Mouse (Mus musculus) embryonic facial prominence, embryonic 14.5 days (tissue): ENCODE results near the gene Tead1. TPM values are rescaled to one million over a fixed set of nuclear protein-coding genes. Genes with fewer than 3 reads are reported as not detected.

ENCODE experiments used
- ATAC-seq: fragments of 200-750 bp; cut with Nextera tagmentation; 2 replicates; pipeline ENCODE4 v1.8.0; 2017; ENCODE audit warnings: low read depth, moderate number of reproducible peaks, moderate TSS enrichment
- DNase-seq: peaks from one replicate; pipeline ENCODE4 v3.0.0-alpha.2; 2015; ENCODE audit warnings: low spot score
- H3K27ac ChIP-seq: fragments of 300-500 bp; sonication (generic); replicated peaks from 2 replicates; pipeline ENCODE4 v1.5.1; 2014; ENCODE audit warnings: low read depth, mild to moderate bottlenecking, low read length, moderate library complexity
- H3K27me3 ChIP-seq: fragments of 300-500 bp; sonication (generic); replicated peaks from 2 replicates; pipeline ENCODE4 v1.6.1; 2014; ENCODE audit warnings: low read length; ENCODE audit not compliant: control insufficient read depth, insufficient read depth
- H3K36me3 ChIP-seq: fragments of 300-500 bp; sonication (generic); 2 replicates; pipeline ENCODE4 v1.6.1; 2014; ENCODE audit warnings: low read length, mixed read lengths; ENCODE audit not compliant: control insufficient read depth, insufficient read depth
- H3K4me1 ChIP-seq: fragments of 300-500 bp; sonication (generic); 2 replicates; pipeline ENCODE4 v1.6.1; 2014; ENCODE audit warnings: antibody characterized with exemption, low read length; ENCODE audit not compliant: control insufficient read depth, insufficient read depth
- H3K4me2 ChIP-seq: fragments of 300-500 bp; sonication (generic); 2 replicates; pipeline ENCODE4 v1.6.1; 2014; ENCODE audit warnings: low read depth, mild to moderate bottlenecking, low read length, moderate library complexity, mixed read lengths
- H3K4me3 ChIP-seq: fragments of 300-500 bp; sonication (generic); 2 replicates; pipeline ENCODE4 v1.5.1; 2014; ENCODE audit warnings: low read depth, mild to moderate bottlenecking, low read length
- H3K9ac ChIP-seq: fragments of 300-500 bp; sonication (generic); 2 replicates; pipeline ENCODE4 v1.6.1; 2014; ENCODE audit warnings: low read depth, mild to moderate bottlenecking, low read length, moderate library complexity, mixed read lengths
- H3K9me3 ChIP-seq: fragments of 300-500 bp; sonication (generic); 2 replicates; pipeline ENCODE4 v1.6.1; 2016; ENCODE audit warnings: low read length; ENCODE audit not compliant: control insufficient read depth
- WGBS: fragments of 180-500 bp; shearing (Covaris S2); extraction: QIAGEN DNeasy Blood & Tissue Kit; methylation state at CpG from one replicate; pipeline ENCODE4 v1.1.7; 2014; 5-methylcytosine and 5-hydroxymethylcytosine counted together
- polyA plus RNA-seq: library from polyadenylated mRNA; unstranded; fragments of >200 nt; fragmentation: Nextera tagmentation; extraction: Ambion mirVana; gene quantifications from 2 replicates; pipeline ENCODE4 v1.2.1, GENCODE M21; 2014

Gene Tead1
- polyA plus RNA-seq, 1 experiment from 2014 or later, result 18.2 TPM

DNA sequence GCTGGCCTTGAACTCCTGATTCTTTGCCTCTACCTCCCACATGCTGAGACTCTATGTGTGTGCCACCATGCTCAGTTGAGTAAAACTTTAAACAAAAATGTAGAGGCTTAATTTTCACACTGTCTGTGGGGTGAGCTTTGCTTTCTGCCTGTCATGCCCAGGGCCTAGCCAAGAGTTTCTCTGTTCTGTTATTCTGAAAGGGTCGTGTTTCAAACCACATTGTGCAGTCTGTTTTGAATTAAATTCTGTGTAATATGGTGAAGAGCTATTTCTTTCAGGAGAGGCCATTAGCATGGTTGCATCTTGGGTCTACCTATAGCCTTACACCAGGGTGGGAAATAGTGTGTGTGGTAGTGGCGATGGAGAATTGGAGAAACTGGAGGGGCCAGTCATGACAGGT lies 90.7 kb downstream of the Tead1 start:
- Histone ChIP-seq H3K27ac (0 out of 2 replicates have a peak overlapping the region, but pooled peaks have one; percentile 0), H3K4me1 (peaks cover 22% of the 10 kb centered on the region), H3K9me3 (no peaks in the 10 kb centered on the region), H3K4me3 (no peak overlapping the region), H3K36me3 (no peaks in the 10 kb centered on the region), H3K4me2 (no peak overlapping the region), H3K9ac (no peak overlapping the region), H3K27me3 (no peaks in the 10 kb centered on the region)
- ATAC-seq (no peak), DNase-seq (peak; percentile 55)
- 49% methylated on average over 2 of the region's 2 CpGs for whole genome bisulfite sequencing

- no peaks in the 10 kb centered on the region for H3K27me3 ChIP-seq
- no peak for DNase-seq
- peaks cover 32% of the 10 kb centered on the region for H3K4me1 ChIP-seq
- no peak overlapping the region for H3K4me2 ChIP-seq
- H3K9ac ChIP-seq, result no peak overlapping the region
- ATAC-seq, result peak; percentile 7; the same call in 1 of the 2 replicates
- no peak overlapping the region for H3K4me3 ChIP-seq
- no peaks in the 10 kb centered on the region for H3K9me3 ChIP-seq
- H3K36me3 ChIP-seq, result no peaks in the 10 kb centered on the region
- 64% methylated on average over 6 of the region's 6 CpGs for WGBS
- H3K27ac ChIP-seq, result no peak overlapping the region
These were observed 92.3 kb downstream of the Tead1 start for GRCm38 (mm10) chr7:112771461-112771860.

DNA sequence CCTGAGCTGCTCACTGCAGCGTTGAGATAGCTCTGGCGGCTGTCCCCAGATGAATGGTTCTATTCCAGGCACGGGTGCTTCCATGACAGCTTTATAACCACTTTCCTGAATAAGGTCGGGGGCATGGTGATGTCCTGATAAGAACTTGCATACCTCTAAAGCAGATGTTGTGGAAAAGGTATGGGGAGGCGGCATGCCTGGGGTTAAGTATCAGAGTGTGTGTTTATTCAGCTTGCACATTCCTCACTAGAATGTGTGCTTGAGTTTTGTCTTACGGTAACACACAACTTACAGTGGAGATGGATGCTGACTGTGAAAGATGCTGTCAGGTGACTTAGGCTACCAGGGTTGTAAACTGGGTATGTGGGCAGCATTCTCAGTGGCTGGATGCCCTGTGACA lies 93.7 kb downstream of the Tead1 start:
- Histone ChIP-seq H3K36me3 (no peaks in the 10 kb centered on the region), H3K4me3 (no peak overlapping the region), H3K27ac (no peak overlapping the region), H3K4me2 (no peak overlapping the region), H3K9me3 (no peaks in the 10 kb centered on the region), H3K9ac (no peak overlapping the region), H3K4me1 (peaks cover 32% of the 10 kb centered on the region), H3K27me3 (no peaks in the 10 kb centered on the region)
- ATAC-seq (no peak), DNase-seq (no peak)
- WGBS, result 48% methylated on average over 6 of the region's 6 CpGs

DNA sequence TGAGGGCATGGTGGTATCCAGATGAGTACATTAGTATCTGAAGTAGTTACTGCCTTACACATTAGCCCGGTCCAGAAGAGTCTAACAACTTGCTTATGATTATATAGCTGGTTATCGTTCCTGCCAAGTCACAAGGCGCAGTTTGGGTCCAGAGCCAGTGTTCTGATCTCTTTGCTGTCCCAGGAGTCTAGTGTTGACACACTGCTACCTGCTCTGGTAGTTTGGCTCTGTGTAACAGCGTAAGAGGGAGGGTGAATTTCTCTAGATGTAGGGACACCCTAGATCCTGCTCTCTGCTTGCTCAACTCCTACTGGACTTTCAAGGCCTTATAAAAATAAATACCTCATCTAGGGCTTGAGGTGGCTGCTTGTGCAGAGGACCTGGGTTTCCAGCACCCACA lies 94.5 kb downstream of the Tead1 start:
- no peak overlapping the region for H3K4me3 ChIP-seq
- WGBS, result 77% methylated on average over 4 of the region's 4 CpGs
- H3K27ac ChIP-seq, result no peak overlapping the region
- H3K9me3 ChIP-seq, result no peaks in the 10 kb centered on the region
- H3K36me3 ChIP-seq, result no peaks in the 10 kb centered on the region
- no peak for ATAC-seq
- no peak overlapping the region for H3K9ac ChIP-seq
- no peaks in the 10 kb centered on the region for H3K27me3 ChIP-seq
- DNase-seq, result no peak
- H3K4me1 ChIP-seq, result peaks cover 32% of the 10 kb centered on the region
- H3K4me2 ChIP-seq, result no peak overlapping the region

- H3K9ac ChIP-seq, result peak overlapping the region; percentile 26; the same call in 1 of the 2 replicates
- H3K27me3 ChIP-seq, result no peaks in the 10 kb centered on the region
- 38% methylated on average over 5 of the region's 5 CpGs for WGBS
- no peak overlapping the region; the same call in 1 of the 2 replicates for H3K27ac ChIP-seq
- H3K9me3 ChIP-seq, result no peaks in the 10 kb centered on the region
- no peaks in the 10 kb centered on the region for H3K36me3 ChIP-seq
- no peak overlapping the region for H3K4me3 ChIP-seq
- ATAC-seq, result peak; percentile 42
- DNase-seq, result peak; percentile 66
- peaks cover 23% of the 10 kb centered on the region for H3K4me1 ChIP-seq
- H3K4me2 ChIP-seq, result no peak overlapping the region
These were observed 96.7 kb downstream of the Tead1 start for GRCm38 (mm10) chr7:112775816-112776215.

DNA sequence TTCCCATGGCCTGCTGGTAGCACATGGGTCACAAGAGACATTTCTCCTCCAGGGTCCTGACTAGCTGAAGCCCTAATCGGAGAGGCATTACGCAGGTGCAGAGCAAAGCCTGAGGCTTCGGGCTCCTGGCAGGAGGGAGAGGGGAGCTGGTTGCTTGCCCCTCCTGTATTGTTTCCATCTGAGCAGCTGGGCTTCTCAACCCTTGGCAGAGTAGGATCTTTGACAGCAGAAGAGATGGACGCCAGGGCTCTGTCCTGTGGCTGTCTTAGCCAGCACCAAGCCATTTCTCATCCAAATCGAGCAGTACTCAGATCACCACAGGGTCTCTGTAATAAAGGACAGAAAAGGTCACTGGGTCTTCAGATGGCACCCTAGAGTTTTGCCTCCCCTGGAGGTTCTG lies 97.6 kb downstream of the Tead1 start:
- Histone ChIP-seq H3K9me3 (no peaks in the 10 kb centered on the region), H3K27ac (0 out of 2 replicates have a peak overlapping the region, but pooled peaks have one; percentile 16), H3K36me3 (no peaks in the 10 kb centered on the region), H3K9ac (no peak overlapping the region), H3K4me1 (peaks cover 22% of the 10 kb centered on the region), H3K4me2 (no peak overlapping the region), H3K4me3 (no peak overlapping the region), H3K27me3 (no peaks in the 10 kb centered on the region)
- ATAC-seq (no peak), DNase-seq (no peak)
- WGBS, result 70% methylated on average over 5 of the region's 5 CpGs

- Histone ChIP-seq H3K27me3 (no peaks in the 10 kb centered on the region), H3K9me3 (no peaks in the 10 kb centered on the region), H3K27ac (no peak overlapping the region), H3K9ac (no peak overlapping the region), H3K4me2 (no peak overlapping the region), H3K4me1 (peaks cover 20% of the 10 kb centered on the region), H3K4me3 (no peak overlapping the region), H3K36me3 (no peaks in the 10 kb centered on the region)
- DNase-seq, result peak; percentile 74
- WGBS, result 25% methylated on average over 6 of the region's 6 CpGs
- ATAC-seq, result peak; percentile 60
These were observed 100.5 kb downstream of the Tead1 start for GRCm38 (mm10) chr7:112779636-112780035.

- no peak overlapping the region for H3K4me2 ChIP-seq
- no peak overlapping the region for H3K4me3 ChIP-seq
- H3K27ac ChIP-seq, result no peak overlapping the region
- H3K27me3 ChIP-seq, result no peaks in the 10 kb centered on the region
- H3K4me1 ChIP-seq, result peaks cover 10% of the 10 kb centered on the region
- WGBS, result 73% methylated on average over 6 of the region's 6 CpGs
- no peaks in the 10 kb centered on the region for H3K9me3 ChIP-seq
- DNase-seq (no peak), ATAC-seq (no peak)
- H3K36me3 ChIP-seq, result no peaks in the 10 kb centered on the region
- no peak overlapping the region for H3K9ac ChIP-seq
These were observed 101.8 kb downstream of the Tead1 start for GRCm38 (mm10) chr7:112780910-112781309.

DNA sequence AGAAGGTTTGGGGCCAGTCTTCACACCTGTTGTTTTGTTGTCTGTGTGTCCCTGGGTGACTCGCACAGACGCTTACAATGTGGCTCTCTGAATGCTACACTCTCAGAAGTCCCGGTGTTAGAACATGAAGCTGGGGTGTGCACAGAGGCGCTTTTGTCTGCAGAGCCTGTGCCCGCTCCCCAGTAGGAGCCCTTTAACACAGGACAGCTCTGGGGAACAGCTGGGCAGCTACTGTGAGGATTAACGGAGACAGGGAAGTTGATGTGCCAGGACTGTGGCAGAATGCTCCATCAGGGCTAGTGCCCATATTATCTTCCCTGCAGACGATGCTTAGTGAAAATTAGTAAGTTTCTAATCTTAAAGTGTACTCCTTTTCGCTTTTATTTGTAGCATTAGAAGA lies 102.9 kb downstream of the Tead1 start:
- Histone ChIP-seq H3K27ac (no peak overlapping the region), H3K36me3 (no peaks in the 10 kb centered on the region), H3K9me3 (no peaks in the 10 kb centered on the region), H3K27me3 (no peaks in the 10 kb centered on the region), H3K9ac (no peak overlapping the region), H3K4me3 (no peak overlapping the region), H3K4me1 (peaks cover 20% of the 10 kb centered on the region), H3K4me2 (no peak overlapping the region)
- 60% methylated on average over 8 of the region's 8 CpGs for WGBS
- DNase-seq (peak; percentile 60), ATAC-seq (peak; percentile 23; the same call in 1 of the 2 replicates)
